Mouse (Mus musculus) heart, postnatal 0 days (tissue): ENCODE data around the gene Stard13. TPM values are rescaled to one million over a fixed set of nuclear protein-coding genes. Genes with fewer than 3 reads are reported as not detected.
A peak's percentile ranks its signal among the peaks of the same experiment; 100 is the strongest.

Experiments used
- ATAC-seq: fragments of 200-750 bp; cut with Nextera tagmentation; 2 replicates; pipeline ENCODE4 v1.8.0; 2017; ENCODE audit warnings: low read depth, moderate number of reproducible peaks, moderate library complexity; ENCODE audit not compliant: insufficient read depth
- DNase-seq: peaks from one replicate; pipeline ENCODE4 v3.0.0-alpha.2; 2016; ENCODE audit warnings: low spot score
- H3K27ac ChIP-seq: fragments of 300-500 bp; sonication (generic); 2 replicates; pipeline ENCODE4 v1.5.1; 2014; ENCODE audit warnings: low read depth, mild to moderate bottlenecking
- H3K27me3 ChIP-seq: fragments of 300-500 bp; sonication (generic); 2 replicates; pipeline ENCODE4 v1.6.1; 2014; ENCODE audit warnings: low read length, mixed read lengths; ENCODE audit not compliant: control insufficient read depth, insufficient read depth
- H3K36me3 ChIP-seq: fragments of 300-500 bp; sonication (generic); replicated peaks from 2 replicates; pipeline ENCODE4 v1.6.1; 2014; ENCODE audit warnings: low read length, mixed read lengths; ENCODE audit not compliant: control insufficient read depth, insufficient read depth
- H3K4me1 ChIP-seq: fragments of 300-500 bp; sonication (generic); 2 replicates; pipeline ENCODE4 v1.6.1; 2014; ENCODE audit warnings: antibody characterized with exemption; ENCODE audit not compliant: control insufficient read depth, insufficient read depth
- H3K4me2 ChIP-seq: fragments of 300-500 bp; sonication (generic); 2 replicates; pipeline ENCODE4 v1.6.1; 2014; ENCODE audit warnings: low read depth, mild to moderate bottlenecking, low read length, moderate library complexity
- H3K4me3 ChIP-seq: fragments of 300-500 bp; sonication (generic); 2 replicates; pipeline ENCODE4 v1.5.1; 2014; ENCODE audit warnings: low read depth, low read length
- H3K9ac ChIP-seq: fragments of 300-500 bp; sonication (generic); replicated peaks from 2 replicates; pipeline ENCODE4 v1.6.1; 2014; ENCODE audit warnings: low read depth, low read length, mixed read lengths
- H3K9me3 ChIP-seq: fragments of 300-500 bp; sonication (generic); replicated peaks from 2 replicates; pipeline ENCODE4 v1.6.1; 2016; ENCODE audit warnings: low read length; ENCODE audit not compliant: control insufficient read depth
- CTCF ChIP-seq: IDR thresholded peaks from 2 replicates; pipeline ENCODE4 v1.5.1; 2016; ENCODE audit warnings: antibody characterized with exemption, control low read depth, low read depth
- EP300 ChIP-seq: IDR thresholded peaks from 2 replicates; pipeline ENCODE4 v1.6.1; 2016; ENCODE audit warnings: antibody characterized with exemption, low read depth
- WGBS: fragments of 180-500 bp; shearing (Covaris S2); extraction: QIAGEN DNeasy Blood & Tissue Kit; methylation state at CpG from one replicate; pipeline ENCODE4 v1.1.7; 2014; 5-methylcytosine and 5-hydroxymethylcytosine counted together
- polyA plus RNA-seq: library from polyadenylated mRNA; unstranded; fragments of >200 nt; fragmentation: Nextera tagmentation; extraction: Ambion mirVana; gene quantifications from 2 replicates; pipeline ENCODE4 v1.2.1, GENCODE M21; 2015
- total RNA-seq: library from RNA; depleted of rRNA; stranded (reverse); fragments of >200 nt; gene quantifications from 2 replicates; pipeline ENCODE4 v1.2.3, GENCODE M21; 2014; ENCODE audit warnings: low replicate concordance

Stard13 gene
- total and polyA plus RNA-seq, 2 experiments from 2014 or later: 3.3 to 10.6 TPM

GRCm38 (mm10) chr5:151173774-151174173 lies 59.9 kb downstream of the Stard13 start:
- Histone ChIP-seq H3K9ac (no peak overlapping the region), H3K27me3 (no peaks in the 10 kb centered on the region), H3K36me3 (no peaks in the 10 kb centered on the region), H3K27ac (0 out of 2 replicates have a peak overlapping the region, but pooled peaks have one; percentile 11), H3K4me1 (peaks cover 25% of the 10 kb centered on the region), H3K4me3 (no peak overlapping the region), H3K9me3 (no peaks in the 10 kb centered on the region), H3K4me2 (no peak overlapping the region)
- ATAC-seq (no peak), DNase-seq (no peak)
- TF ChIP-seq EP300 (no peak), CTCF (no peak)
- WGBS: 72% methylated on average over 1 of the region's 1 CpGs

GRCm38 (mm10) chr5:151170168-151170750 lies 63.4 kb downstream of the Stard13 start:
- no peak overlapping the region for H3K4me2 ChIP-seq
- no peak for ATAC-seq
- peaks cover 34% of the 10 kb centered on the region for H3K4me1 ChIP-seq

GRCm38 (mm10) chr5:151168191-151168590 lies 65.4 kb downstream of the Stard13 start:
- 91% methylated on average over 3 of the region's 3 CpGs for WGBS
- no peaks in the 10 kb centered on the region for H3K36me3 ChIP-seq
- no peak overlapping the region for H3K9ac ChIP-seq
- TF ChIP-seq CTCF (no peak), EP300 (no peak)
- H3K27me3 ChIP-seq: no peaks in the 10 kb centered on the region
- no peak overlapping the region for H3K27ac ChIP-seq
- H3K9me3 ChIP-seq: no peaks in the 10 kb centered on the region
- no peak overlapping the region for H3K4me3 ChIP-seq
- no peak overlapping the region for H3K4me2 ChIP-seq
- DNase-seq (no peak), ATAC-seq (no peak)
- H3K4me1 ChIP-seq: peaks cover 25% of the 10 kb centered on the region

More at GRCm38 (mm10) chr5:151170168-151170750, 63.4 kb downstream of the Stard13 start:
- Histone ChIP-seq H3K27ac (no peak overlapping the region), H3K9me3 (no peaks in the 10 kb centered on the region), H3K4me3 (no peak overlapping the region), H3K9ac (no peak overlapping the region), H3K27me3 (no peaks in the 10 kb centered on the region), H3K36me3 (no peaks in the 10 kb centered on the region)
- 74% methylated on average over 3 of the region's 3 CpGs for WGBS
- TF ChIP-seq EP300: no peak
- no peak for TF ChIP-seq CTCF
- DNase-seq: no peak

GRCm38 (mm10) chr5:151167641-151168040 lies 66.0 kb downstream of the Stard13 start:
- H3K9me3 ChIP-seq: no peaks in the 10 kb centered on the region
- ATAC-seq (no peak), DNase-seq (no peak)
- 83% methylated on average over 6 of the region's 6 CpGs for WGBS
- H3K27ac ChIP-seq: no peak overlapping the region
- H3K4me3 ChIP-seq: no peak overlapping the region
- H3K9ac ChIP-seq: no peak overlapping the region
- no peaks in the 10 kb centered on the region for H3K36me3 ChIP-seq
- TF ChIP-seq CTCF (no peak), EP300 (no peak)
- no peak overlapping the region for H3K4me2 ChIP-seq
- H3K27me3 ChIP-seq: no peaks in the 10 kb centered on the region
- H3K4me1 ChIP-seq: peaks cover 25% of the 10 kb centered on the region

GRCm38 (mm10) chr5:151166266-151166665 lies 67.4 kb downstream of the Stard13 start:
- H3K36me3 ChIP-seq: no peaks in the 10 kb centered on the region
- H3K27ac ChIP-seq: peak overlapping the region; percentile 65
- DNase-seq: peak; percentile 73
- 42% methylated on average over 5 of the region's 5 CpGs for WGBS
- H3K4me1 ChIP-seq: peaks cover 25% of the 10 kb centered on the region
- peak; percentile 89 for ATAC-seq
- H3K4me3 ChIP-seq: no peak overlapping the region
- no peaks in the 10 kb centered on the region for H3K9me3 ChIP-seq
- H3K4me2 ChIP-seq: no peak overlapping the region
- no peak for TF ChIP-seq CTCF
- 0 out of 2 replicates have a peak, but pooled peaks have one; percentile 30 for TF ChIP-seq EP300
- H3K27me3 ChIP-seq: no peaks in the 10 kb centered on the region
- no peak overlapping the region for H3K9ac ChIP-seq
